Mouse (Mus musculus): Measurements from ENCODE around the gene 1700001J03Rik. TPM values are rescaled to one million over a fixed set of nuclear protein-coding genes. Genes with fewer than 3 reads are reported as not detected.

The 1700001J03Rik gene
- polyA plus RNA-seq, 1 experiment, result 0.92 TPM

- no peak for DNase-seq
- no peaks in the 10 kb centered on the region for H3K4me1 ChIP-seq (ENCODE audit: control insufficient read depth, insufficient read depth, low read length)
- H3K4me3 ChIP-seq (replicated peaks; ENCODE audit: extremely low read depth, low read depth, low read length), result no peak overlapping the region
- WGBS, result 43% methylated on average over 2 of the region's 2 CpGs
- TF ChIP-seq CTCF (IDR thresholded peaks at IDR 0.05; ENCODE audit: insufficient read depth, low read length) (no peak), POLR2A (IDR thresholded peaks at IDR 0.05; ENCODE audit: borderline replicate concordance, extremely low read depth, low read depth, low read length) (no peak)
Observed at GRCm38 (mm10) chr5:146147903-146148302, 37.2 kb downstream of the 1700001J03Rik start.

Other genes starting within 250 kb of the 1700001J03Rik start
- 0.17 TPM in 1 of 2 replicates, not detected in the other for gene Cyp3a25, start 175.7 kb downstream of the 1700001J03Rik start, polyA plus RNA-seq (2012; rRNA removed)
- not detected in 2 replicates for gene Cyp3a59, start 106.0 kb downstream of the 1700001J03Rik start, polyA plus RNA-seq (2012; rRNA removed)
- gene Gm5565, start 24.8 kb downstream of the 1700001J03Rik start, polyA plus RNA-seq (2012; rRNA removed), result not detected in 2 replicates
- gene Gm6309, start 14.6 kb downstream of the 1700001J03Rik start, polyA plus RNA-seq (2012; rRNA removed), result not detected in 2 replicates
- 15.7 and 25.9 TPM in 2 replicates for gene Rnf6, start 36.3 kb upstream of the 1700001J03Rik start, polyA plus RNA-seq (2012; rRNA removed)
- 28.4 and 33.8 TPM in 2 replicates for gene Cdk8, start 45.9 kb upstream of the 1700001J03Rik start, polyA plus RNA-seq (2012; rRNA removed)
- gene Wasf3, start 199.7 kb upstream of the 1700001J03Rik start, polyA plus RNA-seq (2012; rRNA removed), result 8.7 and 9.2 TPM in 2 replicates